ENCODE assay signal across 31 mouse cellular contexts in the genomic region with DNA sequence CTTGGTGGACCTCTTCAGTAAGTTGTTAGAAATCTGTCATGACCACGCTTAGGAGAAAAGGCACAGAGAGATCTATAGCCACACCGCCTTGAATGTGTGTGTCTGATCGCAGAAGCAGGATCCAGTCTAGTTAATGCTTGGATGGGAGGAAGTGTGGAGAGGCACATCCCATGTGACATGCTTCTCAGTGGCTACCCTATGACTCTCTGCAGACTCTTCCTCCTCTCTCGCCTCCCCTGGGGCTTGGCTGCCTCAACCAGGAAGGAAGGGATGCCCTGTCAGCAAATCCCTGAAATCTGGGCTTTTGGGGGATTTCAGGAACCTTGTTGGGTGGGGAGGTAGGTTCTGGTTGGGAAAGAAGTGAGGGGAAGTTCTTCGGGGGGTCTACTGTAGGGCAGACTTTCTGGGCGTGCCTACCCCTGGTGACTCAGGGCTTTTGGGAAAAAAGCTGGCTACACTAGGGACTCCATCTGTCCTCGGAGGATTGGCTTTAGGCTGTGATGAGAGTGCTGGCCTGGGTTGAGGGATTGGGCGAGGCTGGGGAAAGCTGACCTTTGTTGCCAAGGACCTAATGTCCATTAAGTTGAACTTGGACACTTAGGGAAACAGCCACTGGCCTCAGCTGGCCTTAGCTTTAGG. TPM values are rescaled to one million over a fixed set of nuclear protein-coding genes. Genes with fewer than 3 reads are reported as not detected.
"Had no signal": no experiment of that assay in that cellular context is flagged by ENCODE, and none has a peak within 500 bp of the region (broad histone marks: within the 10 kb centered on the region; RNA-seq: fewer than 3 reads in every experiment).

No protein-coding gene starts in this region.

- H3K27ac ChIP-seq: heart, embryonic 10.5 days; heart, embryonic 13.5 days; heart, embryonic 15.5 days; hindbrain, embryonic 10.5 days; hindbrain, embryonic 12.5 days; hindbrain, embryonic 13.5 days; hindbrain, embryonic 14.5 days; hindbrain, embryonic 15.5 days; hindbrain, postnatal 0 days; intestine, embryonic 15.5 days; kidney, embryonic 15.5 days; kidney, postnatal 0 days; layer of hippocampus, adult 2 months; left cerebral cortex, adult 2 months had no signal

- DNase-seq: heart, postnatal 10 days; heart, postnatal 36 days; heart, postnatal 4 days; kidney, adult 11 months; kidney, adult 18-20 months; kidney, adult 2 months; kidney, adult 8-10 months; kidney, adult 9 months; kidney, postnatal 10 days; kidney, postnatal 14 days; kidney, postnatal 25 days; kidney, postnatal 36 days; kidney, postnatal 4 days; layer of hippocampus, adult 9-11 months; layer of hippocampus, postnatal 36 days had no signal

- H3K4me3 ChIP-seq: heart, embryonic 10.5 days; heart, embryonic 12.5 days; heart, embryonic 13.5 days; heart, embryonic 15.5 days; hindbrain, embryonic 10.5 days; hindbrain, embryonic 12.5 days; hindbrain, embryonic 13.5 days; hindbrain, embryonic 15.5 days; intestine, embryonic 15.5 days; kidney, embryonic 15.5 days; layer of hippocampus, adult 2 months; left cerebral cortex, adult 2 months had no signal

- H3K4me1 ChIP-seq: heart, embryonic 10.5 days; heart, embryonic 12.5 days; heart, embryonic 13.5 days; heart, embryonic 15.5 days; hindbrain, embryonic 12.5 days; hindbrain, embryonic 13.5 days; hindbrain, embryonic 15.5 days; intestine, embryonic 15.5 days; kidney, embryonic 15.5 days had no signal

RNA-seq across cellular contexts. Expression of a gene that starts 20.0 kb away (rescaled TPM):
- total RNA-seq: hematopoietic stem cell, adult 5-6 weeks had no signal
